Mouse (Mus musculus): ENCODE results near the gene Ppfibp2. TPM values are rescaled to one million over a fixed set of nuclear protein-coding genes. Genes with fewer than 3 reads are reported as not detected.

Gene Ppfibp2
- polyA plus RNA-seq, 1 experiment: 0.60 TPM

DNA sequence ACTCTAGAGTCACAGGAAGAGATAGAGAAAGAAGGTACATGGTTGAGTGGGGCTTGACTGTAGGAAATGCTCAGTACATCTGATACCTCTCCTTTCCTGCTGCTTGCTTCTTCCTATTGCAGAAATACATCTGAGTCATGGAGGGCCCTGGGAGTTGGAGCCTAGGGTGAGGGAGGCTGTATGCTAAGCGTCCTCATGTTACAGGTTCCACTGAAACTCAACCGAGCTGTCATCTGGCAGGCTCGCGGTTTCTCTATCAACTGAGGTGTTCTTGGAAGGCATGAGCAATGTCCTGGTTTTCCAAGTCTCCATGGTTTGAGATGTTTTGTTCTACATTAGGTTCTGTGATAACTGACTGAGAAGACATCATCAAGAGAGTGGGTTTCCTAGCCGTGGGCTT, 43.0 kb downstream of the Ppfibp2 start:
- no peaks in the 10 kb centered on the region for H3K36me3 ChIP-seq (ENCODE audit: control insufficient read depth, insufficient read depth)
- H3K27me3 ChIP-seq (ENCODE audit: control insufficient read depth, insufficient read depth, insufficient read length): no peaks in the 10 kb centered on the region
- no peak overlapping the region for H3K4me2 ChIP-seq (ENCODE audit: low read depth)
- H3K79me2 ChIP-seq (ENCODE audit: control insufficient read depth, insufficient read depth): no peaks in the 10 kb centered on the region
- TF ChIP-seq TCF3 (IDR thresholded peaks at IDR 0.05; ENCODE audit: insufficient read length, low read depth): no peak
- H3ac ChIP-seq (ENCODE audit: control insufficient read depth, insufficient read length): no peak overlapping the region
- no peak overlapping the region for H3K4me3 ChIP-seq

DNA sequence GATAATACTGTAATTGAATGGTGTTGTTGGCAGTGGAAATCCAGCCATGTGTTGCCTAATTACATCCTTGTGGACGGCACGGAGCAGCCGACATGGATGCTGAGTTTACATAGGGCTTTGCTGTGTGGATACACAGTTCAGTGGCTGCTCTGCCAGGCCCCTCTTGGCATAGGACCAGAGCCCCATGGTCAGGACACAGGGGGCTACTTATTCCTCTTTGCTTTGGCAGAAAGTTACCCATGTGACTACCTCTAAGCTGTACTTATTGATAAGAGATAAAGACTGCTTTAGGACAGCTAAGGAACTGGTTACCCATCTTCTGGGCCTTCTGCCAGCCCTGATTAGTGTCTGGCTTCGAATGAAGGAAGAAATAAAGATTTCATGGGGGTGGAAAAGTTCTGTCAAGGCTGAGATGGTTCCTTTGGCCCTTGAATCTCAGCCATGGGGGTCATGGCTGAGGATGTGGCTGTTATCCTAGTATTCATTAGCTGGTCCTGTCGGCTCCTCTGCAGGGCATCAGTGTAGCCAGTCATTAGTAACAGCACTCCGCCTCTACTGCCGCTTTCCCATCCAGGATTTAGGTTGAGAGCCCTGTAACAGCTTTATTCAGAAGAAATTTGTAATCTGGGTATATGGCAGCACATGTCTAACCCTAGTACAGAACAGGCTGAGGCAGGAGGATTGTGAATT, 47.7 kb downstream of the Ppfibp2 start:
- no peak overlapping the region for H3ac ChIP-seq (ENCODE audit: control insufficient read depth, insufficient read length)
- H3K27me3 ChIP-seq (ENCODE audit: control insufficient read depth, insufficient read depth, insufficient read length): no peaks in the 10 kb centered on the region
- no peaks in the 10 kb centered on the region for H3K79me2 ChIP-seq (ENCODE audit: control insufficient read depth, insufficient read depth)
- no peak overlapping the region for H3K4me2 ChIP-seq (ENCODE audit: low read depth)
- H3K36me3 ChIP-seq (ENCODE audit: control insufficient read depth, insufficient read depth): no peaks in the 10 kb centered on the region
- no peak overlapping the region for H3K4me3 ChIP-seq
- TF ChIP-seq E2F4 (IDR thresholded peaks at IDR 0.05; ENCODE audit: insufficient read depth): no peak
- TF ChIP-seq POLR2AphosphoS2 (IDR thresholded peaks at IDR 0.05; ENCODE audit: insufficient read length, low read depth): no peak
- no peak for TF ChIP-seq MAX (IDR thresholded peaks at IDR 0.05; ENCODE audit: low read depth)
- no peak for TF ChIP-seq MYOD1 (IDR thresholded peaks at IDR 0.05; ENCODE audit: control insufficient read depth in 1 of 3, insufficient read length in 2 of 3, low read depth in 2 of 3)
- no peak for TF ChIP-seq SRF (IDR thresholded peaks at IDR 0.05; ENCODE audit: control insufficient read depth, insufficient read length, low read depth)
- TF ChIP-seq TCF3 (IDR thresholded peaks at IDR 0.05; ENCODE audit: insufficient read length, low read depth): no peak
- TF ChIP-seq TCF12 (IDR thresholded peaks at IDR 0.05; ENCODE audit: insufficient read depth, poor library complexity, severe bottlenecking): no peak
- no peak for TF ChIP-seq POLR2A (IDR thresholded peaks at IDR 0.05; ENCODE audit: insufficient read length, low read depth)
- no peak for TF ChIP-seq CEBPB (IDR thresholded peaks at IDR 0.05; ENCODE audit: insufficient read depth, poor library complexity, severe bottlenecking)
- no peak for TF ChIP-seq REST (IDR thresholded peaks at IDR 0.05; ENCODE audit: insufficient read depth, insufficient read length)
- no peak for TF ChIP-seq USF1 (IDR thresholded peaks at IDR 0.05; ENCODE audit: low read depth)
- no peak for TF ChIP-seq MYOG (IDR thresholded peaks at IDR 0.05; ENCODE audit: control insufficient read depth in 1 of 3, insufficient read depth in 1 of 3, insufficient read length in 2 of 3, low read depth in 2 of 3)

DNA sequence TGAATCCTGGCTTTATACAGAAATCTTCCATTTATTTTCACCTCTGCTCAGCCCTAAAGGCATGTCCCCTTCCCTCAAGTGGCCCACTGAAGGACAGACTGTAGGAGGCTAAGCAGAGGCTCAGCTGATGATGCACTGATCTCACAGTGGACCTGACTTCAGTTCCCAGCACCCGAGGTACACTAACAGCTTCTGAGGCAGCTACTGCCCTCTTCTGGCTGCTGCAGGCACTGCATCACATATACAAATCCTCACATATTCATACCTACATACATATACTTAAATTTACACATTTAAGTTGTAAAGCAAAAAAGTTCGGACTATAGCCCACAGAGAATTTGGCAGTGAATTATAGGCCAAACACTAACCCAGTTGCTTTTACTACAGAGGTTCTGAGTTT, 50.0 kb downstream of the Ppfibp2 start:
- no peak overlapping the region for H3ac ChIP-seq (ENCODE audit: control insufficient read depth, insufficient read length)
- TF ChIP-seq MYOD1 (IDR thresholded peaks at IDR 0.05; ENCODE audit: control insufficient read depth in 1 of 3, insufficient read length in 2 of 3, low read depth in 2 of 3) (no peak), TCF12 (IDR thresholded peaks at IDR 0.05; ENCODE audit: insufficient read depth, poor library complexity, severe bottlenecking) (no peak), MAX (IDR thresholded peaks at IDR 0.05; ENCODE audit: low read depth) (no peak), POLR2A (IDR thresholded peaks at IDR 0.05; ENCODE audit: insufficient read length, low read depth) (no peak), CEBPB (IDR thresholded peaks at IDR 0.05; ENCODE audit: insufficient read depth, poor library complexity, severe bottlenecking) (no peak), POLR2AphosphoS2 (IDR thresholded peaks at IDR 0.05; ENCODE audit: insufficient read length, low read depth) (no peak)
- H3K27me3 ChIP-seq (ENCODE audit: control insufficient read depth, insufficient read depth, insufficient read length): no peaks in the 10 kb centered on the region
- H3K79me2 ChIP-seq (ENCODE audit: control insufficient read depth, insufficient read depth): no peaks in the 10 kb centered on the region
- no peaks in the 10 kb centered on the region for H3K36me3 ChIP-seq (ENCODE audit: control insufficient read depth, insufficient read depth)
- no peak overlapping the region for H3K4me3 ChIP-seq
- H3K4me2 ChIP-seq (ENCODE audit: low read depth): no peak overlapping the region

DNA sequence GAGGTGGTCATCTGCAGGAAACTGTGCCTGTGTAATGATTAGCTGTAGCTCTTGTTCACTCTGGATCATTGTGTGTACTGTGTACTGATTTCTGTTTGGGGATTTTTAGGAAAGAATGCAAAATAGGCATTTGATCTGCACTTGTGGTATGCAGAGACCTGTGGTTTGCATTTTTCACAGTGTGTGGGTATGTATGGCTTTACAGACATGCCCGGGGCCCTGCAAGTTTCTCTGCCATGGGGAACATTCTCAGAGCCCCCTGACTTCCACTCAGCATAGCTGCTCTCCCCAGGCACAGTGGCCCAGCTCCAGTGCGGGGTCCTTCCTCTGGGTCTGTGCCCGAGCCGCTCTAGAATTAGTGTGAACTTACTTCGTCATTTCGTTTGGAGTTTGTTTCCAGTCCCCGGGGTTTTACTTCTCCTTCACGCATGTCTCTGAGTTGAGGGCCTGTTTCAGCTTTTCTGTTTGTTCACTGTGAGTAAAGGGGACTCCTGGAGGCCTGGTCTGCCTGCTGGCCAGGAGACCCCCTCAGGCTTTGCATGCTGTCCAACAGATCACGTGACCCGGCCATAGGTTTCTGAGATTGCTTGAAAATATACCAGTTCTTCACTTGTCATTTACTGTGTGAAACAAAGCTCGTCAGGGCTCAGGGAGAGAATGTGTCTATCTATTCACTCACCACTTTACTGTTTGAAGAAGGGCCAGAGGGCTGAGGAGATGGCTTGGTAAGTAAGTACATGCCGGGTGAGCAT, 54.1 kb downstream of the Ppfibp2 start:
- Histone ChIP-seq H3K79me2 (ENCODE audit: control insufficient read depth, insufficient read depth) (no peaks in the 10 kb centered on the region), H3K4me2 (ENCODE audit: low read depth) (no peak overlapping the region), H3K36me3 (ENCODE audit: control insufficient read depth, insufficient read depth) (no peaks in the 10 kb centered on the region), H3K4me3 (no peak overlapping the region), H3ac (ENCODE audit: control insufficient read depth, insufficient read length) (no peak overlapping the region), H3K27me3 (ENCODE audit: control insufficient read depth, insufficient read depth, insufficient read length) (no peaks in the 10 kb centered on the region)
- TF ChIP-seq E2F4 (IDR thresholded peaks at IDR 0.05; ENCODE audit: insufficient read depth): no peak
- TF ChIP-seq POLR2AphosphoS2 (IDR thresholded peaks at IDR 0.05; ENCODE audit: insufficient read length, low read depth): no peak
- TF ChIP-seq MYOG (IDR thresholded peaks at IDR 0.05; ENCODE audit: control insufficient read depth in 1 of 3, insufficient read depth in 1 of 3, insufficient read length in 2 of 3, low read depth in 2 of 3): no peak
- no peak for TF ChIP-seq TCF3 (IDR thresholded peaks at IDR 0.05; ENCODE audit: insufficient read length, low read depth)
- no peak for TF ChIP-seq CEBPB (IDR thresholded peaks at IDR 0.05; ENCODE audit: insufficient read depth, poor library complexity, severe bottlenecking)
- no peak for TF ChIP-seq POLR2A (IDR thresholded peaks at IDR 0.05; ENCODE audit: insufficient read length, low read depth)
- TF ChIP-seq MAX (IDR thresholded peaks at IDR 0.05; ENCODE audit: low read depth): no peak
- no peak for TF ChIP-seq USF1 (IDR thresholded peaks at IDR 0.05; ENCODE audit: low read depth)

DNA sequence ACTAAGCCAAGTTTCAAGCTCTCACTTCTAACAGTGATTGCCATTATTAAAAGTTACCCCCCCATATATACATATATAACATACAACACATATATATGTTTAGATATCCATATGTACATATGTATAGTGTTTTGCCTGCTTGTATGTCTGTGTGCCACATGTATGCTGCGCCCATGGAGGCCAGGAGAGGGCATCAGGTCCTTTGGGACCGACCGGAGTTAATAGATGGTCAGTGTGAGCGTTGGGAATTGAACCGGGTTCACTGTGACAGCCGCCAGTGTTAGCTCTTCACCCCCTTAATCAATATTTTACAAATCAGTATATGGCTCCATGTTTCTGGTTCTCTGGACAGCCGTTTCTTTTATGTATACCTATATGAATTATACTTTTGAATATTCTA, 55.0 kb downstream of the Ppfibp2 start:
- Histone ChIP-seq H3K27me3 (ENCODE audit: control insufficient read depth, insufficient read depth, insufficient read length) (no peaks in the 10 kb centered on the region), H3K4me3 (no peak overlapping the region), H3ac (ENCODE audit: control insufficient read depth, insufficient read length) (no peak overlapping the region), H3K4me2 (ENCODE audit: low read depth) (no peak overlapping the region), H3K36me3 (ENCODE audit: control insufficient read depth, insufficient read depth) (no peaks in the 10 kb centered on the region), H3K79me2 (ENCODE audit: control insufficient read depth, insufficient read depth) (no peaks in the 10 kb centered on the region)
- TF ChIP-seq TCF3 (IDR thresholded peaks at IDR 0.05; ENCODE audit: insufficient read length, low read depth): no peak
- no peak for TF ChIP-seq REST (IDR thresholded peaks at IDR 0.05; ENCODE audit: insufficient read depth, insufficient read length)
- no peak for TF ChIP-seq MAX (IDR thresholded peaks at IDR 0.05; ENCODE audit: low read depth)
- no peak for TF ChIP-seq TCF12 (IDR thresholded peaks at IDR 0.05; ENCODE audit: insufficient read depth, poor library complexity, severe bottlenecking)
- no peak for TF ChIP-seq POLR2AphosphoS2 (IDR thresholded peaks at IDR 0.05; ENCODE audit: insufficient read length, low read depth)
- no peak for TF ChIP-seq SRF (IDR thresholded peaks at IDR 0.05; ENCODE audit: control insufficient read depth, insufficient read length, low read depth)
- no peak for TF ChIP-seq USF1 (IDR thresholded peaks at IDR 0.05; ENCODE audit: low read depth)
- TF ChIP-seq MYOG (IDR thresholded peaks at IDR 0.05; ENCODE audit: control insufficient read depth in 1 of 3, insufficient read depth in 1 of 3, insufficient read length in 2 of 3, low read depth in 2 of 3): no peak
- TF ChIP-seq POLR2A (IDR thresholded peaks at IDR 0.05; ENCODE audit: insufficient read length, low read depth): no peak
- TF ChIP-seq MYOD1 (IDR thresholded peaks at IDR 0.05; ENCODE audit: control insufficient read depth in 1 of 3, insufficient read length in 2 of 3, low read depth in 2 of 3): no peak
